Mouse (Mus musculus) bone marrow, adult 2 months (tissue): ENCODE data around the gene Kctd17.

ENCODE experiments used
- CTCF ChIP-seq: fragments of 200-500 bp; IDR thresholded peaks from 2 replicates; pipeline ENCODE4 v1.5.1; 2011; ENCODE audit warnings: low read length, control low read depth; ENCODE audit not compliant: control insufficient read depth, insufficient read depth
- POLR2A ChIP-seq: fragments of 200-500 bp; IDR thresholded peaks from 2 replicates; pipeline ENCODE4 v1.6.1; 2011; ENCODE audit warnings: low read depth, mild to moderate bottlenecking, control low read depth, low read length, borderline replicate concordance; ENCODE audit not compliant: control insufficient read depth

- TF ChIP-seq CTCF, result no peak
- TF ChIP-seq POLR2A, result no peak
Observed at GRCm38 (mm10) chr15:78449131-78449530, 20.8 kb downstream of the Kctd17 start.
